Mouse (Mus musculus) 3134 (cell line): ENCODE measurements around the gene Bik.
A peak's percentile ranks its signal among the peaks of the same experiment; 100 is the strongest.

ENCODE experiments used
- DNase-seq: peaks from one replicate; pipeline ENCODE4 v3.0.0-alpha.2; 2011; ENCODE audit warnings: low spot score; ENCODE audit not compliant: insufficient read length; ENCODE audit errors: extremely low read depth

Bik gene

DNA sequence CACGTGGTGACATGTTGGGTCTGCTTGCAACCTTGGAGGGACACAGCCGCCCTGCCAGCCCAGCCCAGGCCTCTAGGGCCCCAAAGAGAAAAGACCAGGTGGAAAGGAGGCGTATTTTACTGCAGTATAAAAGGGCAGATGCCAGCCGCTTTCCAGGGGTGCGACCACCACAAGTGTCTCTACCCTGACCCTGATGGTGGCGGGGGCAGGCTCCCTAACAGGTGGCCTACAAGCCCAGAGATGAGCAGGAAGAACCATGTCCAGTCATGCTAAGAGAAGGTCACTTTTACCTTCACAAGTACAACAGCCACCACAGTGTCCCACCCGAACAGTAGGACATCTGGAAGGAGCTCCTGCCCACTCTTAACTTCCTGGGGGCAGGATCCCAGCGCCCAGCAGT is 48.9 kb downstream of the Bik start:
- DNase-seq = no peak

DNA sequence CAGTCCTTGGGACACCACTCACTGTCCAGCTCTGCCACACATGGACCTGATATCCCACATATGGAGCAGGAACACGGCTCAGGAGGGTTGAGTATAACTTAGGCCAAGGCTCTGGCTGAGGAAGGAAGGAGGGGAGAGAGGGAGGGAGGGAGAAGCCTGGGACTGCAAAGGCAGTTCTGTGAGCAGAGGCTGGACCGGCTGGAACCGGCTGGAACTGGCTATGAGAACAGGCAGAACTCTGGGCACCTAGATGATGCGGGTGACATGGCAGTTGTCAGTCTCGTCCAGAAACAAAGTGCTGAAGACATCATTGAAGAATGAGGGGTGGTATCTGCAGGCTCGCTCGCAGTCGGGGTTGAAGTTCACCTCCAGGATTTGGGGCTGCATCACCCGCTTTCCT is 50.0 kb downstream of the Bik start:
- DNase-seq = no peak

DNA sequence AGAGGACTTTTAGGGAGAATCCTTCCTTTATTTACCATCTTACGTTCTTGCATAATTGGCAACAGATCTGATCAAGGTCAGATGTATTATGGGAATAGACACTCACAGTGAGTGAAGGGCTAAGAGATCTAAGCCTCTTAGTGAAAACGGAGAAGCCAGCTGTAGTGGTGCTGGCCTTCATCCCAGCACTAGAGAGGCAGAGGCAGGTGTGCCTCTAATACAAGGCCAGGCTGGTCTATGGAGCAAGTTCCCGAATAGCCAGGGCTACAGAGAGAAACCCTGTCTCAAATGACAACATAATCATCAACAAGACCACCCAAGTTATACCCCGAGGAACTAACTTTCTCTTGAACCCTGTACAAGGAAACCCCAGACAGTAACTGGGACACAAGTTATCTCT is 56.3 kb downstream of the Bik start:
- no peak for DNase-seq

DNA sequence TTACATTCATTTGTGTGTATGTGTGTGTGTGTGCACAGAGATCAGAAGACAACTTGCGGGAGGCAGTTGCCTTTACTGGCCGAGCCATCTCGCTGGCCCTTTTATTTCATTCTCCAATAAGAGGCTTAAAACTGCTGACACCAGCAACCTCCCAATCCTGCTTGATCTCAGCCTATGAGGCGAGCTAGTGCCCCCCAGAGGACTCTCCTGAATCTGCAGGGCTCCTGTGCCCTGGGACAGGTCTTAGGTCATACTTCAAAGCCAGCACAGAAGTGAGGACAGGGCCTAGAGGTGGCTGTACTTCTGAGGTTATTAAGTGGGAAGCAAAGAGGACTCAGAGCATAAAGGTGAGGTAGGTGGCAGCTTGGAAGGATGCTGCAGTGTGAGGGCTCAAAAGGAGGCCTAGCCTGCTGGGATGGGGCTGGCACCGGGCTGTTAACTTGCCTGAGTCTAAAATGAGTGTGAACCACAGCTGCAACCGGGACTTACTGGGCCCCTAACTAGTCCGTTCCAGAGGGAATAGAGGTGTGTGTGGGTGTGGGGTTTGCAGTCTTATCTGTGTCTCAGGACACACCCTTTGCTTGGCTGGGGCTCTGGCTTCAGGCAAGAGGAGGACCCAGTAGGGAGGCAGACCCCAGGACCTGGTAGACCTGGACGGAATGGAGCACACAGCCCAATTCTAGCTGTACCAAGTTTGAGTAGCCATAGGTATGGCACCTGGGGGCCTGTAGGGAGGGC is 56.9 kb downstream of the Bik start:
- no peak for DNase-seq

DNA sequence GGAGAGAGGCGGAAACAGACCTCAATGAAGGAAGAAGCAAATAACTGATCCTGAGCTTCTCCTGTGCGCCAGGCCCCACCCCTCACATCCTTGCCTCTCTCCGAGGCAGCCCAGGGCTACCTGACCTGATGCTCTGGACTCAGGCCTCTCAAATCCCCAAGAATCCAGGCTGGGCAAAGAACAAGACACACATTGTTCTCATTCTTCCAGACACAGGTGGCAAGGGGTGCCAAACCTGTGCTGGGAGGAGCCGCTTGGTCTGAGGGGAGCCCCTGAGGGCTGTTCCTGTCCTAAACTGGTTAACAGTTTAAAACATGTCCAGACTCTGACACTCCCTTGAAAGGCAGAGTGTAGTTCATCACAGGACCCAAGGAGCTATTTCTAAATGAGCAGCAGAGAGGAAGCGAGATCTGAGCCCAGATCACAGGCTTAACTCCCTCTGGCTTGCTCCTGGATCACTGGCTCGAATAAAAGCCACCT is 58.1 kb downstream of the Bik start:
- DNase-seq = no peak

DNA sequence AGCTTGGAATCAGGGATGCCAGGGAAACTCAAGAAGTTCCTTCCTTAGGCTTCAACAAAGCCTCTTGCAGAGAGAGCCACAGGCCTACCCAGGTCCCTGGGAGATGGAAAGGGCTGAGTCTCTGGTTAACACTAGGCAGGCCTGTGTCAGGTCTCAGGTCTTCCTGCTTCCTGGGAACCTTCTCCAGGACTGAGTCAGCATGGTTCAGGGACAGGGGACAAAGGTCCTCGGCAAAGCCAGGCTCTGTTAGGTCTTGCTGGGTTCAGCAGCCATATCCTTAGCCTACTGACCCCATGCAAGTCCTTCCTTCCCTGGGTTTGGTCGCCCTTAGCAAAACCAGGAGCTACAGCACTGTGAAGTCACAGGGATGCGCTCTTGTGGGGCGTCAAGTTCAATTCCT is 64.2 kb downstream of the Bik start:
- no peak for DNase-seq

DNA sequence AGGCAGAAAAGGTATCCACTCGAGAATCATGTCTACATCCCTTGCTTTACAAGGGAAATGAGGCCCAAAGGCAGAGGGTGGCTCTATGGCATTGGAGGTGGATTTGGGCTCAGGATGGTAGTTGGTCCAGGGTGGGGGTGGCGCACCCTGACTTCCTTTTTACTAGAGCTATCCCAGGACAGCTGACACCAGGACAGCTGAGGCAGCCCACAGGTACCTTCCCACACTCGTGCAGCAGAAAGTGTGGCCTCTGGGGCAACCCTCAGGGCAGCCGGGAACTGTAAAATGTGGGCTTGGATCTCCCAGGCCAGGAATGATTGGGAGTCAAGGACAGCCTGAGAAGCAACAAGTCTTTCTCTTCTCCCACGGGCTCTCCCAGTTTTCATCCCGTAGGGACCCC is 65.1 kb downstream of the Bik start:
- DNase-seq = no peak

DNA sequence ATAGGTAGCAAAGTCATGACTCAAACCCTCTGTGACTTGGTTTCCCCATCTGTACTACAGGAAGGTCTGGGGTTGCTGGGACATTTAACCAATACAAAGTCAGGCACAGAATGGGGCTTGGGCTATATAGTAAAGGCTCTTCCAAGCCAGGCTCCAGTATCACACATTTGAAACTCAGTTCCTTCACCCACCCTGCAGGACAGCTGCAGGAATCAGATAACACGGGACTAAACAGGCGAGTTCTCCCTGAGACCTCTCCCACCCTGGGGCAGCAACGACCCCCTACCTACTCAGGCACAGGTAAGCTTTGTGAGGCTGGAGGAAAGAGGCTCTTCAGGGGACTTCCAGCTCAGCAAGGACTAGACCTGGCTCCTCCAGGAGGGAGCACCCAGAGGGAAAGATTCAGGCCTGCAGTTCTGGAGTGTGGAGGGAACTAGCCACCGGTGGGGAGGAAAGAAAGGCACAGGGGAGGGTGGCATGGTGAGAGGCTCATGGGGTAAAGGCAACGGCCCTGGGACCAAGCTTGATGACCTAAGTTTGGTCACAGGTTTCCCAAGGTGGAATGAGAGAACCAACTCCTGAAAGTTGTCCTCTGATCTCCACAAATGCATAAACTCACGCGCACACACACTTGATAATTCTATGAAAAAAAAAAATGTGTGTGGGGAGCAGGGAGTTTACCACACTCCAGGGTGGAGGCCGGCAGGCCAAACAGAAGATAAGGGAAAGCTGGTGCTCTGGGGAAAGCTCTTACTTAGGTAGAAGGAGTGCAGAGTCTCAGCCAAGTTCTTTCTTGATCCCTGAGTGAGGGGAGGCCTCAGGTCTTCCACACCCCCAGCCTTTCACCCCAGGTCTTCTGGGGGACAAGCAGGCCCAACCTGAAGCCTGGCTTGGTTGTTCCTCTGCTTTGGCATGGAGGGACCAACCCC is 65.9 kb downstream of the Bik start:
- no peak for DNase-seq

DNA sequence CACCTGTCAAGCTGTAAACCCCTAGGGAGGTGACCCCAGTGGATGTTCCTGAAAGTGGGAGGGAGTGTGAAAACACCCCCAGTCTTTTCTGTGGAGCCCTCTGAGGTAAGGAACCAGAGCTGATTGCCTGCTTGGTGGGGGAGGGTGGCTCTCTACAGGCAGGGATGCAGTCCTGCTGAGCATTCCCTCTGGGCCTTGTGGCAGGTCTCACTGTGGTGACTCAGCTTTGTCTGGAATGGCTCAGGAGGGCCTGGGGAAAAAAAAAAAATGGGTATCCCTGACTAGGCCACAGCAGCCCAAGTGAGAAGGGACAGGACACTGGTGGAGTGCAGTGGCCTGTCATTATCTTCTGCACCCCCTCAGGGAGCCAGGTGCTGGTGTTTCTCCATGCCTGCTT is 66.5 kb downstream of the Bik start:
- peak; percentile 58 for DNase-seq

DNA sequence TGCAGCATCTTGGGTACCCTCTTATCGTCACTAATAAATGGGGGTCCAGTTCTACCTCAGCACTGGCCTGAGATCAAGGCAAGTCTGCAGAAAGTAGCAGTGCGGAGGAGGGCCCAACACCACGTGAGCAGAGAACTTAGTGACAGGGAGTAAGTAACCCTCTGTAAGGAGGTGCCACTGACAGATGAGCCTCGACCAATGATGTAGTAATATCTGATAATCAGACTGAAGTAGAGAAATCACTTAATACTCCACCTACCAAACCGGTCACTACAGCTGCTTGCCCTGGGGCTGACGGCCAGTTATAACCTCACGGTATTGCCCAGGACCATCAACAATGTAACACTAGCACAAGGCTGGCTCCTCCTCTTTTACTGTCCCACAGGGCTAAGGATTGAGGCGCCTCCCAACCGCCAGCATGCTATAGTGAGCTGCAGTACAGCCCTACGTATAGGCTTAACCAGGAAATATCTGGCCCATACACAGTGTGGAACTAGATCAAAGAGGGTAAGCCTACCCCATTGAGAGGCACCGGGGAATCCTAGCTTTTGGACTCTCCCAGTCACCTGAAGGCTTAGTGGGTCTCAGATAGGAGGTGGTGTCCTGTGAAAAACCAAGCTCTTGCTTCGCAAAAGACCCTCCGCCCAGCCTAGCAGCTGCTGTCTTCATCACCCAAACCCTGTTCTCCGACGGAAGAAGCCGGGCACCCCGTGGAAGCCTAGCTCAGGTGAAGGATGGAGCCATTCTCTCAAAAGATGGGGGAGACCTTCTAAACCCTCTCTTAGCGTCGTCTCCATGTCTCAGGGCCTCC is 67.2 kb downstream of the Bik start:
- peak; percentile 43 for DNase-seq
